Mouse (Mus musculus) liver, embryonic 16.5 days (tissue): ENCODE results near the gene B3gat1. TPM values are rescaled to one million over a fixed set of nuclear protein-coding genes. Genes with fewer than 3 reads are reported as not detected.
A peak's percentile ranks its signal among the peaks of the same experiment; 100 is the strongest.

Experiments
- ATAC-seq: fragments of 200-750 bp; cut with Nextera tagmentation; 2 replicates; pipeline ENCODE4 v1.8.0; 2017; ENCODE audit warnings: low read depth, mild to moderate bottlenecking, moderate number of reproducible peaks, moderate library complexity
- H3K27ac ChIP-seq: fragments of 300-500 bp; sonication (generic); 2 replicates; pipeline ENCODE4 v1.5.1; 2014; ENCODE audit warnings: mild to moderate bottlenecking, low read length
- H3K27me3 ChIP-seq: fragments of 300-500 bp; sonication (generic); 2 replicates; pipeline ENCODE4 v1.6.1; 2014; ENCODE audit warnings: low read depth, low read length, mixed read lengths; ENCODE audit not compliant: control insufficient read depth, insufficient read depth
- H3K36me3 ChIP-seq: fragments of 300-500 bp; sonication (generic); 2 replicates; pipeline ENCODE4 v1.6.1; 2014; ENCODE audit warnings: mild to moderate bottlenecking; ENCODE audit not compliant: control insufficient read depth, insufficient read depth
- H3K4me1 ChIP-seq: fragments of 300-500 bp; sonication (generic); 2 replicates; pipeline ENCODE4 v1.6.1; 2014; ENCODE audit warnings: low read depth, low read length, mixed read lengths; ENCODE audit not compliant: control insufficient read depth
- H3K4me2 ChIP-seq: fragments of 300-500 bp; sonication (generic); 2 replicates; pipeline ENCODE4 v1.6.1; 2014; ENCODE audit warnings: low read depth, low read length, mixed read lengths
- H3K4me3 ChIP-seq: fragments of 300-500 bp; sonication (generic); 2 replicates; pipeline ENCODE4 v1.5.1; 2014; ENCODE audit warnings: low read depth, mild to moderate bottlenecking, low read length
- H3K9ac ChIP-seq: fragments of 300-500 bp; sonication (generic); 2 replicates; pipeline ENCODE4 v1.6.1; 2014; ENCODE audit warnings: low read depth, low read length
- H3K9me3 ChIP-seq: fragments of 300-500 bp; sonication (generic); replicated peaks from 2 replicates; pipeline ENCODE4 v1.6.1; 2016; ENCODE audit warnings: low read length; ENCODE audit not compliant: control insufficient read depth
- WGBS: fragments of 180-500 bp; shearing (Covaris S2); extraction: QIAGEN DNeasy Blood & Tissue Kit; methylation state at CpG from one replicate; pipeline ENCODE4 v1.1.7; 2014; ENCODE audit not compliant: insufficient replicate concordance; 5-methylcytosine and 5-hydroxymethylcytosine counted together
- polyA plus RNA-seq: library from polyadenylated mRNA; unstranded; fragments of >200 nt; fragmentation: Nextera tagmentation; extraction: Ambion mirVana; gene quantifications from 2 replicates; pipeline ENCODE4 v1.2.1, GENCODE M21; 2015

B3gat1 gene
- not detected in 2 replicates for polyA plus RNA-seq

GRCm38 (mm10) chr9:26733206-26733891 lies at the start of gene B3gat1:
TSS of gene B3gat1 (plus strand) at chr9:26733728.
- Histone ChIP-seq H3K4me2 (peak within 1 kb of the TSS; percentile 17; the same call in 1 of the 2 replicates), H3K36me3 (no peaks in the 10 kb centered on the region), H3K9me3 (no peaks in the 10 kb centered on the region), H3K27me3 (peaks cover 21% of the 10 kb centered on the region), H3K9ac (no peak within 1 kb of the TSS), H3K4me1 (no peaks in the 10 kb centered on the region), H3K4me3 (no peak within 1 kb of the TSS), H3K27ac (no peak within 1 kb of the TSS)
- ATAC-seq: no peak
- 3% methylated on average over 35 of the region's 65 CpGs for WGBS

GRCm38 (mm10) chr9:26689171-26689570 lies 44.4 kb upstream of the B3gat1 start:
- no peak for ATAC-seq
- H3K4me1 ChIP-seq: no peaks in the 10 kb centered on the region
- H3K27ac ChIP-seq: no peak overlapping the region
- no peaks in the 10 kb centered on the region for H3K36me3 ChIP-seq
- no peak overlapping the region for H3K4me2 ChIP-seq
- 41% methylated on average over 1 of the region's 1 CpGs for WGBS
- no peaks in the 10 kb centered on the region for H3K27me3 ChIP-seq
- H3K9ac ChIP-seq: no peak overlapping the region
- no peak overlapping the region for H3K4me3 ChIP-seq
- H3K9me3 ChIP-seq: no peaks in the 10 kb centered on the region

GRCm38 (mm10) chr9:26689956-26690698 lies 43.4 kb upstream of the B3gat1 start:
- Histone ChIP-seq H3K9ac (no peak overlapping the region), H3K4me1 (no peaks in the 10 kb centered on the region), H3K27me3 (no peaks in the 10 kb centered on the region), H3K9me3 (no peaks in the 10 kb centered on the region), H3K27ac (no peak overlapping the region), H3K4me2 (no peak overlapping the region), H3K4me3 (no peak overlapping the region), H3K36me3 (no peaks in the 10 kb centered on the region)
- WGBS: 46% methylated on average over 7 of the region's 7 CpGs
- ATAC-seq: no peak

GRCm38 (mm10) chr9:26692641-26693040 lies 40.9 kb upstream of the B3gat1 start:
- H3K27ac ChIP-seq: no peak overlapping the region
- no peak for ATAC-seq
- H3K4me3 ChIP-seq: no peak overlapping the region
- WGBS: 56% methylated on average over 4 of the region's 4 CpGs
- H3K9me3 ChIP-seq: no peaks in the 10 kb centered on the region
- no peaks in the 10 kb centered on the region for H3K36me3 ChIP-seq
- H3K27me3 ChIP-seq: no peaks in the 10 kb centered on the region
- H3K4me1 ChIP-seq: no peaks in the 10 kb centered on the region
- H3K4me2 ChIP-seq: no peak overlapping the region
- H3K9ac ChIP-seq: no peak overlapping the region

GRCm38 (mm10) chr9:26694656-26695055 lies 38.9 kb upstream of the B3gat1 start:
- no peaks in the 10 kb centered on the region for H3K4me1 ChIP-seq
- H3K9me3 ChIP-seq: no peaks in the 10 kb centered on the region
- no peak overlapping the region for H3K9ac ChIP-seq
- no peak for ATAC-seq
- no peaks in the 10 kb centered on the region for H3K36me3 ChIP-seq
- H3K4me3 ChIP-seq: no peak overlapping the region
- H3K27me3 ChIP-seq: no peaks in the 10 kb centered on the region
- WGBS: 68% methylated on average over 3 of the region's 3 CpGs
- H3K27ac ChIP-seq: no peak overlapping the region
- H3K4me2 ChIP-seq: no peak overlapping the region

GRCm38 (mm10) chr9:26695178-26695577 lies 38.4 kb upstream of the B3gat1 start:
- Histone ChIP-seq H3K4me3 (no peak overlapping the region), H3K9me3 (no peaks in the 10 kb centered on the region), H3K4me2 (no peak overlapping the region), H3K4me1 (no peaks in the 10 kb centered on the region), H3K9ac (no peak overlapping the region), H3K27me3 (no peaks in the 10 kb centered on the region), H3K36me3 (no peaks in the 10 kb centered on the region), H3K27ac (no peak overlapping the region)
- ATAC-seq: no peak
- 65% methylated on average over 5 of the region's 5 CpGs for WGBS

- H3K4me2 ChIP-seq: no peak overlapping the region
- H3K9me3 ChIP-seq: no peaks in the 10 kb centered on the region
- no peaks in the 10 kb centered on the region for H3K27me3 ChIP-seq
- ATAC-seq: no peak
- H3K27ac ChIP-seq: no peak overlapping the region
- no peak overlapping the region for H3K4me3 ChIP-seq
- 54% methylated on average over 2 of the region's 2 CpGs for WGBS
- H3K9ac ChIP-seq: no peak overlapping the region
- no peaks in the 10 kb centered on the region for H3K4me1 ChIP-seq
- no peaks in the 10 kb centered on the region for H3K36me3 ChIP-seq
These were observed 35.2 kb upstream of the B3gat1 start for GRCm38 (mm10) chr9:26698286-26698685.

GRCm38 (mm10) chr9:26700329-26700728 lies 33.2 kb upstream of the B3gat1 start:
- WGBS: 63% methylated on average over 2 of the region's 2 CpGs
- no peak for ATAC-seq
- no peak overlapping the region for H3K4me2 ChIP-seq

GRCm38 (mm10) chr9:26718388-26718787 lies 15.1 kb upstream of the B3gat1 start:
- Histone ChIP-seq H3K27me3 (no peaks in the 10 kb centered on the region), H3K36me3 (no peaks in the 10 kb centered on the region)

More at GRCm38 (mm10) chr9:26700329-26700728, 33.2 kb upstream of the B3gat1 start:
- Histone ChIP-seq H3K4me3 (no peak overlapping the region), H3K36me3 (no peaks in the 10 kb centered on the region), H3K4me1 (no peaks in the 10 kb centered on the region), H3K27ac (no peak overlapping the region), H3K27me3 (no peaks in the 10 kb centered on the region), H3K9me3 (no peaks in the 10 kb centered on the region), H3K9ac (no peak overlapping the region)

More at GRCm38 (mm10) chr9:26718388-26718787, 15.1 kb upstream of the B3gat1 start:
- Histone ChIP-seq H3K9ac (no peak overlapping the region), H3K4me2 (no peak overlapping the region), H3K9me3 (no peaks in the 10 kb centered on the region), H3K27ac (no peak overlapping the region), H3K4me1 (no peaks in the 10 kb centered on the region), H3K4me3 (no peak overlapping the region)
- WGBS: 55% methylated on average over 3 of the region's 3 CpGs
- no peak for ATAC-seq
